Mouse (Mus musculus): Measurements from ENCODE around the gene Xylt1. TPM values are rescaled to one million over a fixed set of nuclear protein-coding genes. Genes with fewer than 3 reads are reported as not detected.

Xylt1 gene
- polyA plus RNA-seq, 1 experiment = 2.7 TPM

GRCm38 (mm10) chr7:117555735-117556134 is 175.0 kb downstream of the Xylt1 start:
- H3K4me1 ChIP-seq (ENCODE audit: control insufficient read depth, insufficient read depth, low read length) = no peaks in the 10 kb centered on the region
- WGBS = 41% methylated on average over 2 of the region's 2 CpGs
- DNase-seq = no peak
- TF ChIP-seq POLR2A (IDR thresholded peaks at IDR 0.05; ENCODE audit: borderline replicate concordance, extremely low read depth, low read depth, low read length) = no peak
- TF ChIP-seq CTCF (IDR thresholded peaks at IDR 0.05; ENCODE audit: insufficient read depth, low read length) = no peak
- no peak overlapping the region for H3K4me3 ChIP-seq (replicated peaks; ENCODE audit: extremely low read depth, low read depth, low read length)

- no peak for TF ChIP-seq POLR2A (IDR thresholded peaks at IDR 0.05; ENCODE audit: borderline replicate concordance, extremely low read depth, low read depth, low read length)
- 89% methylated on average over 2 of the region's 2 CpGs for WGBS
- DNase-seq = no peak
- no peak overlapping the region for H3K4me3 ChIP-seq (replicated peaks; ENCODE audit: extremely low read depth, low read depth, low read length)
- no peaks in the 10 kb centered on the region for H3K4me1 ChIP-seq (ENCODE audit: control insufficient read depth, insufficient read depth, low read length)
These were observed 177.4 kb downstream of the Xylt1 start for GRCm38 (mm10) chr7:117558166-117558565.

- H3K4me1 ChIP-seq (ENCODE audit: control insufficient read depth, insufficient read depth, low read length) = no peaks in the 10 kb centered on the region
- DNase-seq = no peak
- TF ChIP-seq CTCF (IDR thresholded peaks at IDR 0.05; ENCODE audit: insufficient read depth, low read length) (no peak), POLR2A (IDR thresholded peaks at IDR 0.05; ENCODE audit: borderline replicate concordance, extremely low read depth, low read depth, low read length) (no peak)
- WGBS = 62% methylated on average over 3 of the region's 3 CpGs
- H3K4me3 ChIP-seq (replicated peaks; ENCODE audit: extremely low read depth, low read depth, low read length) = no peak overlapping the region
These were observed 178.3 kb downstream of the Xylt1 start for GRCm38 (mm10) chr7:117559051-117559450.

- H3K4me3 ChIP-seq (replicated peaks; ENCODE audit: extremely low read depth, low read depth, low read length) = no peak overlapping the region
These were observed 183.2 kb downstream of the Xylt1 start for GRCm38 (mm10) chr7:117563939-117564499.

GRCm38 (mm10) chr7:117564627-117565026 is 183.8 kb downstream of the Xylt1 start:
- Histone ChIP-seq H3K4me1 (ENCODE audit: control insufficient read depth, insufficient read depth, low read length) (no peaks in the 10 kb centered on the region), H3K4me3 (replicated peaks; ENCODE audit: extremely low read depth, low read depth, low read length) (no peak overlapping the region)
- TF ChIP-seq CTCF (IDR thresholded peaks at IDR 0.05; ENCODE audit: insufficient read depth, low read length) = no peak
- TF ChIP-seq POLR2A (IDR thresholded peaks at IDR 0.05; ENCODE audit: borderline replicate concordance, extremely low read depth, low read depth, low read length) = no peak
- DNase-seq = no peak
- 84% methylated on average over 4 of the region's 4 CpGs for WGBS

More at GRCm38 (mm10) chr7:117563939-117564499, 183.2 kb downstream of the Xylt1 start:
- WGBS = 81% methylated on average over 9 of the region's 9 CpGs
- TF ChIP-seq POLR2A (IDR thresholded peaks at IDR 0.05; ENCODE audit: borderline replicate concordance, extremely low read depth, low read depth, low read length) = no peak
- no peak for TF ChIP-seq CTCF (IDR thresholded peaks at IDR 0.05; ENCODE audit: insufficient read depth, low read length)
- DNase-seq = no peak
- H3K4me1 ChIP-seq (ENCODE audit: control insufficient read depth, insufficient read depth, low read length) = no peaks in the 10 kb centered on the region

GRCm38 (mm10) chr7:117566115-117566514 is 185.3 kb downstream of the Xylt1 start:
- DNase-seq = no peak
- H3K4me1 ChIP-seq (ENCODE audit: control insufficient read depth, insufficient read depth, low read length) = no peaks in the 10 kb centered on the region
- H3K4me3 ChIP-seq (replicated peaks; ENCODE audit: extremely low read depth, low read depth, low read length) = no peak overlapping the region
- WGBS = 80% methylated on average over 2 of the region's 2 CpGs
- no peak for TF ChIP-seq CTCF (IDR thresholded peaks at IDR 0.05; ENCODE audit: insufficient read depth, low read length)
- no peak for TF ChIP-seq POLR2A (IDR thresholded peaks at IDR 0.05; ENCODE audit: borderline replicate concordance, extremely low read depth, low read depth, low read length)

- H3K4me1 ChIP-seq (ENCODE audit: control insufficient read depth, insufficient read depth, low read length) = no peaks in the 10 kb centered on the region
- no peak overlapping the region for H3K4me3 ChIP-seq (replicated peaks; ENCODE audit: extremely low read depth, low read depth, low read length)
- DNase-seq = no peak
- 77% methylated on average over 1 of the region's 1 CpGs for WGBS
- TF ChIP-seq CTCF (IDR thresholded peaks at IDR 0.05; ENCODE audit: insufficient read depth, low read length) = no peak
- no peak for TF ChIP-seq POLR2A (IDR thresholded peaks at IDR 0.05; ENCODE audit: borderline replicate concordance, extremely low read depth, low read depth, low read length)
These were observed 186.1 kb downstream of the Xylt1 start for GRCm38 (mm10) chr7:117566833-117567232.

- no peaks in the 10 kb centered on the region for H3K4me1 ChIP-seq (ENCODE audit: control insufficient read depth, insufficient read depth, low read length)
- 83% methylated on average over 5 of the region's 5 CpGs for WGBS
- H3K4me3 ChIP-seq (replicated peaks; ENCODE audit: extremely low read depth, low read depth, low read length) = no peak overlapping the region
- TF ChIP-seq CTCF (IDR thresholded peaks at IDR 0.05; ENCODE audit: insufficient read depth, low read length) = no peak
- TF ChIP-seq POLR2A (IDR thresholded peaks at IDR 0.05; ENCODE audit: borderline replicate concordance, extremely low read depth, low read depth, low read length) = no peak
- no peak for DNase-seq
These were observed 186.5 kb downstream of the Xylt1 start for GRCm38 (mm10) chr7:117567252-117567651.

GRCm38 (mm10) chr7:117567653-117568340 is 187.0 kb downstream of the Xylt1 start:
- DNase-seq = no peak
- no peaks in the 10 kb centered on the region for H3K4me1 ChIP-seq (ENCODE audit: control insufficient read depth, insufficient read depth, low read length)
- 68% methylated on average over 11 of the region's 11 CpGs for WGBS
- no peak overlapping the region for H3K4me3 ChIP-seq (replicated peaks; ENCODE audit: extremely low read depth, low read depth, low read length)
- TF ChIP-seq POLR2A (IDR thresholded peaks at IDR 0.05; ENCODE audit: borderline replicate concordance, extremely low read depth, low read depth, low read length) (no peak), CTCF (IDR thresholded peaks at IDR 0.05; ENCODE audit: insufficient read depth, low read length) (no peak)

GRCm38 (mm10) chr7:117571131-117571530 is 190.4 kb downstream of the Xylt1 start:
- H3K4me1 ChIP-seq (ENCODE audit: control insufficient read depth, insufficient read depth, low read length) = no peaks in the 10 kb centered on the region
- TF ChIP-seq CTCF (IDR thresholded peaks at IDR 0.05; ENCODE audit: insufficient read depth, low read length) (no peak), POLR2A (IDR thresholded peaks at IDR 0.05; ENCODE audit: borderline replicate concordance, extremely low read depth, low read depth, low read length) (no peak)
- H3K4me3 ChIP-seq (replicated peaks; ENCODE audit: extremely low read depth, low read depth, low read length) = no peak overlapping the region
- DNase-seq = no peak
- 75% methylated on average over 2 of the region's 2 CpGs for WGBS
